Mouse (Mus musculus) stomach, postnatal 0 days (tissue): Measurements from ENCODE around the gene Slc10a3.

Experiments used
- CTCF ChIP-seq: IDR thresholded peaks from 2 replicates; pipeline ENCODE4 v1.5.1; 2016; ENCODE audit warnings: antibody characterized with exemption, low read depth, mild to moderate bottlenecking, moderate library complexity
- EP300 ChIP-seq: optimal IDR thresholded peaks from 2 replicates; pipeline ENCODE3; 2016; ENCODE audit warnings: antibody characterized with exemption

DNA sequence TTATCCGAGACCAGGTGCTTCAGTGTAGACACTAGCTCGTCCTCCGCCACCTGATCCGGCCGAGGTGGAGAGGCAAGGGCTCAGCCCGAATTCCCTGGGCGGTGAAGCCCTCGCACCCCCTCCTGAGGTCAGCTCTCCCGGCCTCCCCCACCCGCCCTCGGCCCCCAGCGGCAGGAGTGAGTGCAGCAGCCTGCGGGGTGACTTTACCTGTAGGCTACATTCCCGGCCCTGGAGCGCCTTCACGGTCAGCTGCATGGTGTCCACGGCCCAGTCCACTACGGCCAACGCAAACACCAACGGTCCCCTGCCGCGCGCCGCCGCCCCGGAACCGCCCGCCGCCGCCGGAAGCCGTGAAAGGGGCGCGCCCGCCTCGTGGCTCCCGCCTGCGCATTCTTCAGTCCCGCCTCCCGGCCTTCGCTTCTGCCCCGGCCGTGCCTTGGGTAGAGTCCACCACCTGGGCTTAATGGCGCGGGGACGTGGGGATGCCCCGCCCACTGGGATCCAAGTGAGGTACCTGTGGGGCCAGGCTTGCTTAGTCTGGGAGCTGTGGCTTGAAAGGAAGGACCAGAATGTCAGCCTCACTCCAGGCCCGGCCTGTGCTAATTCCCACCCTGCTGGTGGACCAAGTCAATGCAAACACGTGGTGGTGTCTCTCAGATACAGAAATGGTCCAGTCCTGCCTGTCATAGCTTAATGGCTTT, 4.8 kb downstream of the Slc10a3 start:
- peak; percentile 46; the same call in 1 of the 2 replicates for TF ChIP-seq CTCF
- no peak for TF ChIP-seq EP300
